Mouse (Mus musculus) liver, embryonic 14.5 days (tissue): ENCODE measurements around the gene Phip. TPM values are rescaled to one million over a fixed set of nuclear protein-coding genes. Genes with fewer than 3 reads are reported as not detected.
A peak's percentile ranks its signal among the peaks of the same experiment; 100 is the strongest.

Experiments
- ATAC-seq: fragments of 200-750 bp; cut with Nextera tagmentation; 2 replicates; pipeline ENCODE4 v1.8.0; 2017; ENCODE audit warnings: moderate number of reproducible peaks, mild to moderate bottlenecking, moderate library complexity; ENCODE audit not compliant: insufficient read depth
- DNase-seq, 3 experiments: peaks; one replicate each; pipeline ENCODE4 v3.0.0-alpha.2; 2012 to 2013; ENCODE audit warnings: low read depth in 3 of 3, low spot score in 3 of 3
- H3K27ac ChIP-seq: fragments of 300-500 bp; sonication (generic); 2 replicates; pipeline ENCODE4 v1.5.1; 2014; ENCODE audit warnings: moderate library complexity, mild to moderate bottlenecking, control low read depth, inconsistent platforms
- H3K27me3 ChIP-seq: fragments of 300-500 bp; sonication (generic); 2 replicates; pipeline ENCODE4 v1.6.1; 2014; ENCODE audit warnings: mild to moderate bottlenecking, low read length, moderate library complexity; ENCODE audit not compliant: control insufficient read depth, insufficient read depth
- H3K36me3 ChIP-seq: fragments of 300-500 bp; sonication (generic); replicated peaks from 2 replicates; pipeline ENCODE4 v1.6.1; 2014; ENCODE audit warnings: low read depth; ENCODE audit not compliant: control insufficient read depth, insufficient read depth
- H3K4me1 ChIP-seq, 2 experiments: fragments of 200-500 bp in 1 of 2; fragments of 300-500 bp in 1 of 2; sonication (generic) in 1 of 2; replicated peaks; 2 replicates each; pipeline ENCODE4 v1.6.1; 2012 to 2014; ENCODE audit warnings: antibody characterized with exemption in 1 of 2, inconsistent platforms in 1 of 2, low read length in 1 of 2; ENCODE audit not compliant: control insufficient read depth in 2 of 2, insufficient read depth in 2 of 2
- H3K4me2 ChIP-seq: fragments of 300-500 bp; sonication (generic); 2 replicates; pipeline ENCODE4 v1.6.1; 2014; ENCODE audit warnings: low read depth, mild to moderate bottlenecking, control low read depth, moderate library complexity
- H3K4me3 ChIP-seq, 2 experiments: fragments of 200-500 bp in 1 of 2; fragments of 300-500 bp in 1 of 2; sonication (generic) in 1 of 2; 2 replicates each; pipeline ENCODE4 v1.5.1; 2012 to 2014; ENCODE audit warnings: low read depth in 2 of 2, low read length in 2 of 2, mild to moderate bottlenecking in 2 of 2, control low read depth in 1 of 2, inconsistent platforms in 1 of 2, moderate library complexity in 1 of 2; ENCODE audit not compliant: insufficient read depth in 1 of 2
- H3K9ac ChIP-seq: fragments of 300-500 bp; sonication (generic); replicated peaks from 2 replicates; pipeline ENCODE4 v1.6.1; 2014; ENCODE audit warnings: mild to moderate bottlenecking, control low read depth, moderate library complexity
- H3K9me3 ChIP-seq: fragments of 300-500 bp; sonication (generic); 2 replicates; pipeline ENCODE4 v1.6.1; 2016; ENCODE audit warnings: low read length, mixed read lengths; ENCODE audit not compliant: control insufficient read depth
- CTCF ChIP-seq: IDR thresholded peaks from 2 replicates; pipeline ENCODE4 v1.5.1; 2016; ENCODE audit warnings: antibody characterized with exemption, low read depth, control low read depth
- EP300 ChIP-seq: IDR thresholded peaks from 2 replicates; pipeline ENCODE4 v1.6.1; 2016; ENCODE audit warnings: antibody characterized with exemption, low read depth
- WGBS: fragments of 180-500 bp; shearing (Covaris S2); extraction: QIAGEN DNeasy Blood & Tissue Kit; methylation state at CpG from one replicate; pipeline ENCODE4 v1.1.7; 2014; ENCODE audit not compliant: insufficient replicate concordance; 5-methylcytosine and 5-hydroxymethylcytosine counted together
- polyA plus RNA-seq, 2 experiments: library from polyadenylated mRNA; depleted of rRNA in 1 of 2; stranded (reverse) in 1 of 2; unstranded in 1 of 2; fragments of >200 nt; fragmentation: Nextera tagmentation in 1 of 2; extraction: Ambion mirVana in 1 of 2; gene quantifications; 2 replicates each; pipeline versions ENCODE4 v1.2.1 to v1.2.3; 2012 to 2014

Gene Phip
- polyA plus RNA-seq, 2 experiments = 3.5 to 17.7 TPM

- Histone ChIP-seq H3K27me3 (no peaks in the 10 kb centered on the region), H3K27ac (no peak overlapping the region), H3K4me1 (0 out of 4 replicates have a peak, but pooled peaks cover 0 to 2% of the 10 kb centered on the region in 2 experiments), H3K4me2 (no peak overlapping the region), H3K36me3 (no peaks in the 10 kb centered on the region), H3K9ac (no peak overlapping the region), H3K4me3 (no peak overlapping the region), H3K9me3 (no peaks in the 10 kb centered on the region)
- DNase-seq (no peak), ATAC-seq (no peak)
- TF ChIP-seq CTCF (peak; percentile 23; the same call in 1 of the 2 replicates), EP300 (no peak)
- 82% methylated on average over 6 of the region's 6 CpGs for WGBS
Observed at GRCm38 (mm10) chr9:82826426-82826825, 148.9 kb downstream of the Phip start.

Other genes with a start within 250 kb of the Phip start
- gene Irak1bp1, start 146.0 kb downstream of the Phip start, polyA plus RNA-seq (2012; rRNA removed) = 0.41 and 0.65 TPM in 2 replicates
- 0.91 and 1.2 TPM in 2 replicates for gene Irak1bp1, start 146.0 kb downstream of the Phip start, polyA plus RNA-seq (2014; fragmentation: Nextera tagmentation; extraction: Ambion mirVana)
- gene Hmgn3, start 171.2 kb upstream of the Phip start, polyA plus RNA-seq (2012; rRNA removed) = 1.0 and 2.2 TPM in 2 replicates
- 2.6 and 3.1 TPM in 2 replicates for gene Hmgn3, start 171.2 kb upstream of the Phip start, polyA plus RNA-seq (2014; fragmentation: Nextera tagmentation; extraction: Ambion mirVana)